Mouse (Mus musculus): Measurements from ENCODE around the gene Usp3. TPM values are rescaled to one million over a fixed set of nuclear protein-coding genes. Genes with fewer than 3 reads are reported as not detected.

Gene Usp3
- polyA plus RNA-seq, 1 experiment from 2014 or later: 57.1 TPM

GRCm38 (mm10) chr9:66560295-66560694 is 32.6 kb downstream of the Usp3 start:
- WGBS: 8% methylated on average over 2 of the region's 2 CpGs
- H3K27ac ChIP-seq: no peak overlapping the region

GRCm38 (mm10) chr9:66558971-66559370 is 34.0 kb downstream of the Usp3 start:
- Histone ChIP-seq H3K4me3 (no peak overlapping the region), H3K9ac (no peak overlapping the region), H3K4me2 (no peak overlapping the region), H3K27me3 (no peaks in the 10 kb centered on the region), H3K27ac (peak overlapping the region; percentile 55; the same call in 1 of the 2 replicates), H3K9me3 (no peaks in the 10 kb centered on the region), H3K4me1 (peaks cover 17% of the 10 kb centered on the region; the same call in 1 of the 2 replicates), H3K36me3 (0 out of 2 replicates have a peak, but pooled peaks cover 3% of the 10 kb centered on the region)
- 95% methylated on average over 4 of the region's 4 CpGs for WGBS
- no peak for ATAC-seq (ENCODE audit: borderline replicate concordance, extremely low read depth, low FRiP score, low TSS enrichment)

More at GRCm38 (mm10) chr9:66560295-66560694, 32.6 kb downstream of the Usp3 start:
- Histone ChIP-seq H3K4me1 (peaks cover 17% of the 10 kb centered on the region; the same call in 1 of the 2 replicates), H3K27me3 (no peaks in the 10 kb centered on the region), H3K36me3 (no peaks in the 10 kb centered on the region), H3K4me3 (no peak overlapping the region), H3K4me2 (no peak overlapping the region), H3K9me3 (no peaks in the 10 kb centered on the region), H3K9ac (no peak overlapping the region)
- ATAC-seq (ENCODE audit: borderline replicate concordance, extremely low read depth, low FRiP score, low TSS enrichment): no peak

- 80% methylated on average over 4 of the region's 4 CpGs for WGBS
- Histone ChIP-seq H3K9me3 (no peaks in the 10 kb centered on the region), H3K27me3 (no peaks in the 10 kb centered on the region), H3K4me2 (no peak overlapping the region), H3K9ac (no peak overlapping the region), H3K27ac (no peak overlapping the region), H3K4me1 (no peaks in the 10 kb centered on the region), H3K36me3 (peaks cover 57% of the 10 kb centered on the region), H3K4me3 (no peak overlapping the region)
- ATAC-seq (ENCODE audit: borderline replicate concordance, extremely low read depth, low FRiP score, low TSS enrichment): no peak
Measured at GRCm38 (mm10) chr9:66542785-66543184, 50.2 kb downstream of the Usp3 start.

GRCm38 (mm10) chr9:66521595-66521994 is 71.3 kb downstream of the Usp3 start:
- peaks cover 77% of the 10 kb centered on the region for H3K36me3 ChIP-seq

GRCm38 (mm10) chr9:66520299-66520698 is 72.6 kb downstream of the Usp3 start:
- no peak overlapping the region for H3K4me2 ChIP-seq
- H3K36me3 ChIP-seq: peaks cover 75% of the 10 kb centered on the region
- H3K27me3 ChIP-seq: no peaks in the 10 kb centered on the region
- 89% methylated on average over 4 of the region's 4 CpGs for WGBS
- H3K4me3 ChIP-seq: no peak overlapping the region
- no peak for ATAC-seq (ENCODE audit: borderline replicate concordance, extremely low read depth, low FRiP score, low TSS enrichment)
- no peak overlapping the region for H3K27ac ChIP-seq
- no peaks in the 10 kb centered on the region for H3K9me3 ChIP-seq
- H3K9ac ChIP-seq: no peak overlapping the region
- no peaks in the 10 kb centered on the region for H3K4me1 ChIP-seq

More at GRCm38 (mm10) chr9:66521595-66521994, 71.3 kb downstream of the Usp3 start:
- H3K9me3 ChIP-seq: no peaks in the 10 kb centered on the region
- no peak overlapping the region for H3K4me3 ChIP-seq
- no peak overlapping the region for H3K27ac ChIP-seq
- no peak overlapping the region for H3K4me2 ChIP-seq
- WGBS: 96% methylated on average over 3 of the region's 3 CpGs
- H3K27me3 ChIP-seq: no peaks in the 10 kb centered on the region
- no peak overlapping the region for H3K9ac ChIP-seq
- no peaks in the 10 kb centered on the region for H3K4me1 ChIP-seq
- no peak for ATAC-seq (ENCODE audit: borderline replicate concordance, extremely low read depth, low FRiP score, low TSS enrichment)

- no peak overlapping the region for H3K4me3 ChIP-seq
- no peaks in the 10 kb centered on the region for H3K27me3 ChIP-seq
- peaks cover 67% of the 10 kb centered on the region for H3K36me3 ChIP-seq
- WGBS: 55% methylated on average over 5 of the region's 5 CpGs
- H3K9ac ChIP-seq: no peak overlapping the region
- peaks cover 8% of the 10 kb centered on the region for H3K4me1 ChIP-seq
- no peak overlapping the region for H3K4me2 ChIP-seq
- no peak for ATAC-seq (ENCODE audit: borderline replicate concordance, extremely low read depth, low FRiP score, low TSS enrichment)
- H3K9me3 ChIP-seq: no peaks in the 10 kb centered on the region
- H3K27ac ChIP-seq: peak overlapping the region; percentile 3; the same call in 1 of the 2 replicates
Measured at GRCm38 (mm10) chr9:66518901-66519300, 74.0 kb downstream of the Usp3 start.

GRCm38 (mm10) chr9:66518251-66518650 is 74.7 kb downstream of the Usp3 start:
- Histone ChIP-seq H3K9me3 (no peaks in the 10 kb centered on the region), H3K9ac (no peak overlapping the region), H3K4me1 (peaks cover 12% of the 10 kb centered on the region), H3K4me2 (no peak overlapping the region), H3K36me3 (peaks cover 61% of the 10 kb centered on the region), H3K4me3 (no peak overlapping the region), H3K27ac (no peak overlapping the region), H3K27me3 (no peaks in the 10 kb centered on the region)
- 78% methylated on average over 5 of the region's 5 CpGs for WGBS
- ATAC-seq (ENCODE audit: borderline replicate concordance, extremely low read depth, low FRiP score, low TSS enrichment): no peak

- peaks cover 57% of the 10 kb centered on the region for H3K36me3 ChIP-seq
- no peaks in the 10 kb centered on the region for H3K27me3 ChIP-seq
- no peak overlapping the region for H3K27ac ChIP-seq
- peaks cover 13% of the 10 kb centered on the region for H3K4me1 ChIP-seq
- no peaks in the 10 kb centered on the region for H3K9me3 ChIP-seq
- no peak for ATAC-seq (ENCODE audit: borderline replicate concordance, extremely low read depth, low FRiP score, low TSS enrichment)
- WGBS: 93% methylated on average over 10 of the region's 10 CpGs
- no peak overlapping the region for H3K4me2 ChIP-seq
- H3K9ac ChIP-seq: no peak overlapping the region
- H3K4me3 ChIP-seq: no peak overlapping the region
Measured at GRCm38 (mm10) chr9:66517746-66518145, 75.2 kb downstream of the Usp3 start.

- no peaks in the 10 kb centered on the region for H3K27me3 ChIP-seq
- no peaks in the 10 kb centered on the region for H3K9me3 ChIP-seq
- H3K4me3 ChIP-seq: no peak overlapping the region
- H3K36me3 ChIP-seq: peaks cover 53% of the 10 kb centered on the region
- peaks cover 18% of the 10 kb centered on the region for H3K4me1 ChIP-seq
- no peak overlapping the region for H3K9ac ChIP-seq
- WGBS: 86% methylated on average over 6 of the region's 6 CpGs
- H3K4me2 ChIP-seq: no peak overlapping the region
- H3K27ac ChIP-seq: no peak overlapping the region
- ATAC-seq (ENCODE audit: borderline replicate concordance, extremely low read depth, low FRiP score, low TSS enrichment): no peak
Measured at GRCm38 (mm10) chr9:66516296-66516940, 76.5 kb downstream of the Usp3 start.

- Histone ChIP-seq H3K9me3 (no peaks in the 10 kb centered on the region), H3K4me1 (peaks cover 22% of the 10 kb centered on the region), H3K4me3 (no peak overlapping the region), H3K27me3 (no peaks in the 10 kb centered on the region), H3K4me2 (no peak overlapping the region), H3K36me3 (peaks cover 48% of the 10 kb centered on the region), H3K27ac (no peak overlapping the region), H3K9ac (no peak overlapping the region)
- ATAC-seq (ENCODE audit: borderline replicate concordance, extremely low read depth, low FRiP score, low TSS enrichment): no peak
- WGBS: 86% methylated on average over 10 of the region's 10 CpGs
Measured at GRCm38 (mm10) chr9:66515680-66516210, 77.2 kb downstream of the Usp3 start.

- no peak overlapping the region for H3K4me3 ChIP-seq
- H3K4me2 ChIP-seq: no peak overlapping the region
- WGBS: 60% methylated on average over 2 of the region's 2 CpGs
- ATAC-seq (ENCODE audit: borderline replicate concordance, extremely low read depth, low FRiP score, low TSS enrichment): no peak
- peaks cover 28% of the 10 kb centered on the region for H3K4me1 ChIP-seq
- no peak overlapping the region for H3K9ac ChIP-seq
- H3K27me3 ChIP-seq: no peaks in the 10 kb centered on the region
- peaks cover 42% of the 10 kb centered on the region for H3K36me3 ChIP-seq
- peak overlapping the region; percentile 8 for H3K27ac ChIP-seq
- no peaks in the 10 kb centered on the region for H3K9me3 ChIP-seq
Measured at GRCm38 (mm10) chr9:66515115-66515514, 77.8 kb downstream of the Usp3 start.

- Histone ChIP-seq H3K4me2 (peak within 1 kb of the TSS; percentile 13; the same call in 1 of the 2 replicates), H3K4me1 (peaks cover 28% of the 10 kb centered on the region), H3K9me3 (no peaks in the 10 kb centered on the region), H3K4me3 (peak within 1 kb of the TSS; percentile 1; the same call in 1 of the 2 replicates), H3K36me3 (peaks cover 39% of the 10 kb centered on the region), H3K27me3 (no peaks in the 10 kb centered on the region), H3K9ac (no peak within 1 kb of the TSS), H3K27ac (peak within 1 kb of the TSS; percentile 72)
- 45% methylated on average over 17 of the region's 17 CpGs for WGBS
- ATAC-seq (ENCODE audit: borderline replicate concordance, extremely low read depth, low FRiP score, low TSS enrichment): no peak
Measured at GRCm38 (mm10) chr9:66514256-66514770, 78.6 kb downstream of the Usp3 start, which contains the start of gene Fbxl22. TSS of gene Fbxl22 (minus strand) at chr9:66514593.
